Mouse (Mus musculus) thymus, adult 2 months (tissue): ENCODE measurements around the gene Dock3.

Experiments used
- CTCF ChIP-seq: fragments of 200-500 bp; IDR thresholded peaks from 2 replicates; pipeline ENCODE4 v1.5.1; 2012; ENCODE audit warnings: mild to moderate bottlenecking, control low read depth, low read length, moderate library complexity, borderline replicate concordance; ENCODE audit not compliant: control insufficient read depth, poor library complexity, insufficient read depth; ENCODE audit errors: extremely low read depth
- POLR2A ChIP-seq: fragments of 200-500 bp; IDR thresholded peaks from 2 replicates; pipeline ENCODE4 v1.6.1; 2012; ENCODE audit warnings: mild to moderate bottlenecking, low read length, control low read depth, moderate library complexity; ENCODE audit not compliant: control insufficient read depth, poor library complexity, insufficient read depth; ENCODE audit errors: extremely low read depth

DNA sequence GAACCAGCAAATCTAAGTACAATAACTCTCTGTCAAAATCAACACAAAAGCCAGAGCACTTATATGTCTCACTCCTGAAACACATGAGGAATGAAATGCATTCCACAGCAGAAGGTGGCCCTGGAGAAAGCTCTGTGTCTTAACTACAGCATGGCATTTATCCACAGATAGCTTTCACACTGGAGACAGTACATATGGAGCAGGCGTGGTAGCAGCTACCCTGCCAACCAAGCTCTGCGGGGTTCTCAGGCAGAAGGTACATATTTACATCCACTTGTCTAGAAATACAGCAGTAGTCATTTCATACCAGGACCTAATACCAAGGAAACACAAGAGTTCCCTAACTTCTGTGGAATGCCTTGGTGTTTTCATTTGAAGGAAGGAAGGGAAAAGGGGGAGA lies 144.2 kb downstream of the Dock3 start:
- TF ChIP-seq POLR2A: no peak
- no peak for TF ChIP-seq CTCF
